Mouse (Mus musculus): Measurements from ENCODE around the gene Cyp2c66.
"Not testable (repeated sequence)": the region's sequence is repeated elsewhere in the genome, so short reads cannot be mapped to it uniquely, and the experiment has no call there.

DNA sequence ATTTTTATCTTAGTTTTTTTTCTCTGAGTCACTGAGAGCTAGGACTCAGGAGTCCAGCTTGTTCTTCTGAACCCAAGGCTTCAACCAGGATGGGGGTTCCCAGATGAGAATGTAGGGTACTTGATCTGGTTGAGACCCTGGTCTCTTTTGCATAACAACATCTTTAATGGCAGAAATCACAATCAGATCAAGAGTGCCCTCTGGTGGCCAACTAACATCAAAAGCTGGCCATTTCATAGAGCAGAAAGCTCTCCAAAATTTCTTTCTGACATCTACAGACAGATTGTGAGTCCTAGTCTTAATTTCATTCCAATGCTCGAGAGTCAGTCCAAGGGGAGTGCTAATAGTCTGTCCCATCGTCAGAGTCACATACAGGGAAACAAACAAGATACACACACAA lies 14.9 kb upstream of the Cyp2c66 start:
- peak; percentile 26 for TF ChIP-seq CTCF (IDR thresholded peaks at IDR 0.05; ENCODE audit: low read depth)
- TF ChIP-seq EP300 (optimal IDR thresholded peaks at IDR 0.05) = not testable (repeated sequence)
